Mouse (Mus musculus) embryonic facial prominence, embryonic 11.5 days (tissue): ENCODE measurements around the gene P2ry10. TPM values are rescaled to one million over a fixed set of nuclear protein-coding genes. Genes with fewer than 3 reads are reported as not detected.

Source experiments
- ATAC-seq: fragments of 200-750 bp; cut with Nextera tagmentation; replicated peaks from 2 replicates; pipeline ENCODE4 v1.8.0; 2017; ENCODE audit warnings: low read depth; ENCODE audit not compliant: insufficient number of reproducible peaks, low FRiP score, low TSS enrichment
- DNase-seq: peaks from one replicate; pipeline ENCODE4 v3.0.0-alpha.2; 2015; ENCODE audit warnings: low spot score
- H3K27ac ChIP-seq: fragments of 300-500 bp; sonication (generic); replicated peaks from 2 replicates; pipeline ENCODE4 v1.5.1; 2014; ENCODE audit warnings: mild to moderate bottlenecking, low read depth, low read length, control low read depth
- H3K27me3 ChIP-seq: fragments of 300-500 bp; sonication (generic); 2 replicates; pipeline ENCODE4 v1.6.1; 2014; ENCODE audit warnings: mild to moderate bottlenecking, low read length, moderate library complexity, mixed read lengths; ENCODE audit not compliant: control insufficient read depth, insufficient read depth
- H3K36me3 ChIP-seq: fragments of 300-500 bp; sonication (generic); replicated peaks from 2 replicates; pipeline ENCODE4 v1.6.1; 2014; ENCODE audit warnings: low read depth, mild to moderate bottlenecking, low read length, moderate library complexity, mixed read lengths; ENCODE audit not compliant: control insufficient read depth, insufficient read depth
- H3K4me1 ChIP-seq: fragments of 300-500 bp; sonication (generic); 2 replicates; pipeline ENCODE4 v1.6.1; 2014; ENCODE audit warnings: low read length, mixed read lengths; ENCODE audit not compliant: control insufficient read depth, insufficient read depth
- H3K4me2 ChIP-seq: fragments of 300-500 bp; sonication (generic); 2 replicates; pipeline ENCODE4 v1.6.1; 2014; ENCODE audit warnings: low read depth, mild to moderate bottlenecking, control low read depth, low read length, moderate library complexity
- H3K4me3 ChIP-seq: fragments of 300-500 bp; sonication (generic); 2 replicates; pipeline ENCODE4 v1.5.1; 2014; ENCODE audit warnings: low read depth, low read length, control low read depth
- H3K9ac ChIP-seq: fragments of 300-500 bp; sonication (generic); replicated peaks from 2 replicates; pipeline ENCODE4 v1.6.1; 2014; ENCODE audit warnings: mild to moderate bottlenecking, control low read depth, low read length
- H3K9me3 ChIP-seq: fragments of 300-500 bp; sonication (generic); replicated peaks from 2 replicates; pipeline ENCODE4 v1.6.1; 2016; ENCODE audit warnings: mild to moderate bottlenecking, low read length, inconsistent platforms, mixed read lengths; ENCODE audit not compliant: control insufficient read depth
- WGBS: fragments of 180-500 bp; shearing (Covaris S2); extraction: QIAGEN DNeasy Blood & Tissue Kit; methylation state at CpG from one replicate; pipeline ENCODE4 v1.1.7; 2014; 5-methylcytosine and 5-hydroxymethylcytosine counted together
- polyA plus RNA-seq: library from polyadenylated mRNA; unstranded; fragments of >200 nt; fragmentation: Nextera tagmentation; extraction: Ambion mirVana; gene quantifications from 2 replicates; pipeline ENCODE4 v1.2.1, GENCODE M21; 2014

P2ry10 gene
- polyA plus RNA-seq, 1 experiment from 2014 or later, result not detected

DNA sequence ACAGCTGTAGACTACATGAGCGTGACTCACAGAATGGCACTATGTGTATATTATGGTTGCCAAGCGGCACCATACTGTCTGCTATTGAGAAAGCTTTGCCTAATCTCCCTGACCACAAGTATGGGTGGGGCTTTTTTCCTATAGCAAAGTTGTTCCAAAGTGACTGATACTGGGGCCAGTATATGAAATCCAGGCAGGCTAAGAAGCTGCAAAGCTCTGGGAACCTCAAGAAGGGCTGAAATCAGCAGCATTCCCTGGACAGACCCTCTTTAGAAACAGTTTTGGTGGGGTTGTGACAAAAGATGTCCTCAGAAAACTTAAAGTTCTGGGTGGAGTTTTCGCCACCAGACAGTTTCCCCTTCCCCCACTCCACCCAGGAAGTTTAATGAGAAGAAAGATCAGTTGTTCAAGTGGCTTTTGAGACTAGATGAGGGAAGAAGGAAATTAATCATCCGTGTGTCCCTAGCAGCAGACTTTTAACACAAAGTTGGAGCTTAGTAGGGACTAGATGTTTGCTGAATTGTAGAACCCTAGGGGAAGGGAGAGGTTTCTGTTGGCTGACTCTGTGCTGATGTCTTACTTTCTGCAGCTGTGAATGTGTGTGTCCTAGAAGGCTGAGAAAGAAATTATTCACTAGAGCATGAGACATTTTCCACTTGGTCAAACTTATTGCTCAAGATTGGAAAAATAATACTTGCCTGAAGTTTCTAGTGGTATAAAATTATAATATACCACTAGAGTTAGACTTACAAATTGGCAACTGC is 62.6 kb downstream of the P2ry10 start:
- Histone ChIP-seq H3K27ac (no peak overlapping the region), H3K4me1 (no peaks in the 10 kb centered on the region), H3K27me3 (no peaks in the 10 kb centered on the region), H3K4me3 (no peak overlapping the region), H3K4me2 (no peak overlapping the region), H3K36me3 (no peaks in the 10 kb centered on the region), H3K9me3 (no peaks in the 10 kb centered on the region), H3K9ac (no peak overlapping the region)
- DNase-seq (peak; percentile 3), ATAC-seq (no peak)
- WGBS, result 58% methylated on average over 4 of the region's 4 CpGs

Other genes with a start within 250 kb of the P2ry10 start
- gene Rtl3, start 247.8 kb upstream of the P2ry10 start, polyA plus RNA-seq, result 18.1 and 19.3 TPM in 2 replicates
- gene Lpar4, start 167.9 kb upstream of the P2ry10 start, polyA plus RNA-seq, result 27.0 and 29.4 TPM in 2 replicates
- gene P2ry10b, start 60.4 kb downstream of the P2ry10 start, polyA plus RNA-seq, result 0.24 and 0.78 TPM in 2 replicates
- 0.17 TPM in 1 of 2 replicates, not detected in the other for gene Gpr174, start 167.4 kb downstream of the P2ry10 start, polyA plus RNA-seq